Mouse (Mus musculus): ENCODE results near the gene Ncam2. TPM values are rescaled to one million over a fixed set of nuclear protein-coding genes. Genes with fewer than 3 reads are reported as not detected.

Gene Ncam2
- total and polyA plus RNA-seq, 3 experiments, result 0.02 to 0.09 (median 0.05) TPM

DNA sequence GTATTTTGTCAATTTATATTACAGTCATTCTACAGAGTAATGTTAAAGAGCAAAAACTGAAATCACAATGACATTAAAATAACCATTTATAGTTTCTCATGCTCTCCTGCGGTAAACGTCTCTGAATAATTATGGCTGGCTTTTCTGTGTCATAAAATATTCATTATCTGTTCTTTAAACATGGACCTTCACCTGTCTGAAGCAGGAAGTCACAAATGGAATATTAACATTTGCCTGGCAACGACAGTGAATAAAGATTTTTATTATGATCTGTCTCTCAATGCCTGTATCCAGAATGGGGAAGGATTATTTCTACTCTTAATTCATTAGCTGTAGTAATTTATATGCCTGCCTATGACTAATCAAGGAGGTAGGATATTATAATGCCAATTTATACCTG is 108.7 kb downstream of the Ncam2 start:
- TF ChIP-seq CTCF (IDR thresholded peaks at IDR 0.05), result no peak
- no peak for TF ChIP-seq EP300 (IDR thresholded peaks at IDR 0.05; ENCODE audit: insufficient read depth, low read depth, low read length)
- TF ChIP-seq POLR2A (IDR thresholded peaks at IDR 0.05; ENCODE audit: insufficient read depth, low read depth, low read length), result no peak
- no peak overlapping the region for H3K27ac ChIP-seq
- no peak overlapping the region for H3K4me3 ChIP-seq
- no peak for DNase-seq
- no peaks in the 10 kb centered on the region for H3K27me3 ChIP-seq (ENCODE audit: control insufficient read depth, insufficient read depth, low read length)
- no peaks in the 10 kb centered on the region for H3K36me3 ChIP-seq (ENCODE audit: control insufficient read depth, insufficient read depth, low read length)
- intact Hi-C loops (cut with DNase I), result no loop called here
- H3K9ac ChIP-seq (ENCODE audit: low read depth, low read length), result no peak overlapping the region
- no peaks in the 10 kb centered on the region for H3K4me1 ChIP-seq (ENCODE audit: control insufficient read depth, insufficient read depth, low read length)
- WGBS, result 86% methylated on average over 3 of the region's 3 CpGs
- no peaks in the 10 kb centered on the region for H3K79me2 ChIP-seq (replicated peaks; ENCODE audit: control insufficient read depth, insufficient read depth, low read length)

DNA sequence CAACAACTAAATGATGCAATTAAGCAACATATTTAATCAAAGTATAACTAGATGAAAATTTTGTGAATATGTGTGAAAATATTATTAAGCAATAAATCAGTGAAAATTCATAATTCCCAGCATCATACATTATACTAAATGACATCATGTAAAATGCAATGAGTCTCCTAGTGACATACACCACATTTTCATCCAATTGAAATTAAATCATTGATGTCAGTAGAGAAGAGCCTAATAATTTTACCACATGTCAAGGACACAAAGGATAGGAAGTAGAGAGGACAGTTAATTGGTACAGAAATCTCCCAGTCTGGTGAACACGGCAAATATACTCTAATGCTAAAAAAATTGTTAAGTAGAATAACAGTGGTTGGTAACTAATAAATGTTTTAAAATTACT is 118.5 kb downstream of the Ncam2 start:
- Histone ChIP-seq H3K9ac (ENCODE audit: low read depth, low read length) (no peak overlapping the region), H3K79me2 (replicated peaks; ENCODE audit: control insufficient read depth, insufficient read depth, low read length) (no peaks in the 10 kb centered on the region), H3K36me3 (ENCODE audit: control insufficient read depth, insufficient read depth, low read length) (no peaks in the 10 kb centered on the region), H3K4me1 (ENCODE audit: control insufficient read depth, insufficient read depth, low read length) (no peaks in the 10 kb centered on the region), H3K27me3 (ENCODE audit: control insufficient read depth, insufficient read depth, low read length) (no peaks in the 10 kb centered on the region), H3K4me3 (no peak overlapping the region), H3K27ac (no peak overlapping the region)
- intact Hi-C loops (cut with DNase I), result no loop called here
- DNase-seq, result no peak
- no peak for TF ChIP-seq POLR2A (IDR thresholded peaks at IDR 0.05; ENCODE audit: insufficient read depth, low read depth, low read length)
- 79% methylated on average over 1 of the region's 1 CpGs for WGBS

DNA sequence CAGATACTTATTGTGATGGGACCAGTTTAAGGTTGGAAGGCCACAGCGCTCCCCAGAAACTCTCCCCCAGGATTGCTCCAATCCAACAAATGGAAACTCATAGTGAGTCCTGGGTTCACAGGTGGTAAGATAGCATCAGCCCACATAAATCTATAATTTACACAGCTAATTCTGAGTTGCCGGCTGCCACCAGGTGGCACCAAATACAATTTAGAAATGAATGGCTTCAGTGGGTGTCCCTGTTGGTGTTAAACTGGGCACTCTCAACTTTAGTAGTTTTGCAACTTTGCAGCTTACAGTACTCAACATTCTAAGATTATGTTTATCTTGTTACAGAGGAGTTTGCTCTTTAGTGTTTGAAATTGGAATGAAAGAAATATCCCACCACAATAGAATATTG is 130.0 kb downstream of the Ncam2 start:
- Histone ChIP-seq H3K36me3 (ENCODE audit: control insufficient read depth, insufficient read depth, low read length) (no peaks in the 10 kb centered on the region), H3K79me2 (replicated peaks; ENCODE audit: control insufficient read depth, insufficient read depth, low read length) (no peaks in the 10 kb centered on the region), H3K4me3 (no peak overlapping the region), H3K27ac (no peak overlapping the region), H3K4me1 (ENCODE audit: control insufficient read depth, insufficient read depth, low read length) (no peaks in the 10 kb centered on the region), H3K9ac (ENCODE audit: low read depth, low read length) (no peak overlapping the region), H3K27me3 (ENCODE audit: control insufficient read depth, insufficient read depth, low read length) (no peaks in the 10 kb centered on the region)
- DNase-seq, result peak in 1 of 2 experiments; percentile 26
- WGBS, result 20% methylated on average over 2 of the region's 2 CpGs
- intact Hi-C loops (cut with DNase I), result no loop called here
- TF ChIP-seq EP300 (IDR thresholded peaks at IDR 0.05; ENCODE audit: insufficient read depth, low read depth, low read length), result no peak
- TF ChIP-seq CTCF (IDR thresholded peaks at IDR 0.05), result peak; percentile 56
- no peak for TF ChIP-seq POLR2A (IDR thresholded peaks at IDR 0.05; ENCODE audit: insufficient read depth, low read depth, low read length)

DNA sequence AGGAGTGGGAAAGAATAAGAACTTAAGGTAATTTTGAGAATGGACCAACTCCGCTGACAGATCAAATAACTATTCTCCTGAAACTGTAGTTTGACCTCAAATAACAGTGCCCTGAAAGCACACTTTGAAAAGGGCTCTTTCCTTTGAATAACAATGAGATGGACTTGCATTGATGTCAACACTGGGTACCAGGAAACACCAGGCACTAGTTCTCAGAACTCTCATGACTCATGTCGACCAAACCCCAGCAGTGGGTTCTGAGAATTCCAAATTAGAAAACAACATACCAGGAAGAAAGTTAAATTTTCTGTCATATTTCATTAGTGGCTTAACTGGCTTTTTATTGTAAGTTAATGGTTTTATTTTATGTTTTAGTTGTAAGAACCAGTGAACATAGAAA is 165.4 kb downstream of the Ncam2 start:
- H3K4me3 ChIP-seq, result no peak overlapping the region
- intact Hi-C loops (cut with DNase I), result no loop called here
- DNase-seq, result no peak
- H3K36me3 ChIP-seq (ENCODE audit: control insufficient read depth, insufficient read depth, low read length), result no peaks in the 10 kb centered on the region
- H3K27me3 ChIP-seq (ENCODE audit: control insufficient read depth, insufficient read depth, low read length), result no peaks in the 10 kb centered on the region
- H3K9ac ChIP-seq (ENCODE audit: low read depth, low read length), result no peak overlapping the region
- no peak overlapping the region for H3K27ac ChIP-seq
- 58% methylated on average over 2 of the region's 2 CpGs for WGBS
- TF ChIP-seq EP300 (IDR thresholded peaks at IDR 0.05; ENCODE audit: insufficient read depth, low read depth, low read length), result no peak
- no peak for TF ChIP-seq POLR2A (IDR thresholded peaks at IDR 0.05; ENCODE audit: insufficient read depth, low read depth, low read length)
- TF ChIP-seq CTCF (IDR thresholded peaks at IDR 0.05), result no peak
- H3K4me1 ChIP-seq (ENCODE audit: control insufficient read depth, insufficient read depth, low read length), result no peaks in the 10 kb centered on the region
- H3K79me2 ChIP-seq (replicated peaks; ENCODE audit: control insufficient read depth, insufficient read depth, low read length), result no peaks in the 10 kb centered on the region

DNA sequence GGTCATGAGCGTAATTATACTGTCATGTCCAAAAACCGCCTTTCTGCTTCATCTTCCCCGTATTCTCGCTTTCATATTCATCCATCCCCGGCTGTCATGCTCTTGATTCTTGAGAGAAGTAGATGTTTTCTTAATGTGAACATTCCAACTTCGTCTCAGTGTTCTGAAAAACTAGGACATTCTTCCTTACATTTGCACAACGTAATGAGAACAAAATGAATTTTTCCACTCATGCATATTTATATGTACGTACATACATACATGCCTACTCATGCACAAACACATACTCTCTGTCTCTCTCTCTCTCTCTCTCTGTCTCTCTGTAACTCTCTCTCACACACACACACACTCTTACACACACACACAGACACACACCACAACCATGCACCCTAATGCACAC is 173.7 kb downstream of the Ncam2 start:
- WGBS, result 81% methylated on average over 8 of the region's 8 CpGs
- H3K9ac ChIP-seq (ENCODE audit: low read depth, low read length), result no peak overlapping the region

DNA sequence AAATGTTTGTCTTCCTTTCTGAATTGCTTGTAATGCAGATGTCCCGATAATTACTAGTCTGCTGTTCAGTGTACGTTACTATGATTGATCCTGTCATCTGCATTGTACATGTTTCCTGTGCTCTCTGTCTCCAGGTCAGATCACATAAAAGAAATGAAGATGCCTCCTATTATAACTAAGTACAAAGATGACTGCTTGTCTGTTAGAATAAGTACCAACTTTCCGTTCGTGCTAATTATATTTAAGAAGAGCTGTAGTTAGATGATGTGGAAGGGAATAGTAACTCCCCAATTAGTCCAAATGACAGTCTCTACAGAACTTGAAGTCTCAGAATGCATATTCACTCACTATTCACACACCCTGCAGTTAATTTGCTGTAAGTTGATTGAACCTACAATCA is 179.9 kb downstream of the Ncam2 start:
- H3K4me3 ChIP-seq, result no peak overlapping the region
- H3K27me3 ChIP-seq (ENCODE audit: control insufficient read depth, insufficient read depth, low read length), result no peaks in the 10 kb centered on the region
- no peak overlapping the region for H3K9ac ChIP-seq (ENCODE audit: low read depth, low read length)
- intact Hi-C loops (cut with DNase I), result no loop called here
- no peaks in the 10 kb centered on the region for H3K36me3 ChIP-seq (ENCODE audit: control insufficient read depth, insufficient read depth, low read length)
- no peak overlapping the region for H3K27ac ChIP-seq
- H3K4me1 ChIP-seq (ENCODE audit: control insufficient read depth, insufficient read depth, low read length), result no peaks in the 10 kb centered on the region
- TF ChIP-seq POLR2A (IDR thresholded peaks at IDR 0.05; ENCODE audit: insufficient read depth, low read depth, low read length) (no peak), EP300 (IDR thresholded peaks at IDR 0.05; ENCODE audit: insufficient read depth, low read depth, low read length) (no peak), CTCF (IDR thresholded peaks at IDR 0.05) (no peak)
- DNase-seq, result no peak
- no peaks in the 10 kb centered on the region for H3K79me2 ChIP-seq (replicated peaks; ENCODE audit: control insufficient read depth, insufficient read depth, low read length)
- 77% methylated on average over 4 of the region's 4 CpGs for WGBS

More for the DNA sequence above, 173.7 kb downstream of the Ncam2 start:
- Histone ChIP-seq H3K36me3 (ENCODE audit: control insufficient read depth, insufficient read depth, low read length) (no peaks in the 10 kb centered on the region), H3K79me2 (replicated peaks; ENCODE audit: control insufficient read depth, insufficient read depth, low read length) (no peaks in the 10 kb centered on the region), H3K4me3 (no peak overlapping the region), H3K4me1 (ENCODE audit: control insufficient read depth, insufficient read depth, low read length) (no peaks in the 10 kb centered on the region), H3K27ac (no peak overlapping the region), H3K27me3 (ENCODE audit: control insufficient read depth, insufficient read depth, low read length) (no peaks in the 10 kb centered on the region)
- intact Hi-C loops (cut with DNase I), result no loop called here
- no peak for DNase-seq
- TF ChIP-seq POLR2A (IDR thresholded peaks at IDR 0.05; ENCODE audit: insufficient read depth, low read depth, low read length), result no peak
- no peak for TF ChIP-seq CTCF (IDR thresholded peaks at IDR 0.05)
- no peak for TF ChIP-seq EP300 (IDR thresholded peaks at IDR 0.05; ENCODE audit: insufficient read depth, low read depth, low read length)
